Mouse (Mus musculus): ENCODE results near the gene Ccdc73. TPM values are rescaled to one million over a fixed set of nuclear protein-coding genes. Genes with fewer than 3 reads are reported as not detected.

The Ccdc73 gene
- total and polyA plus RNA-seq, 3 experiments, result 0.08 to 0.43 TPM; not detected in 1

- TF ChIP-seq KAT2A (conservative IDR thresholded peaks at IDR 0.05; ENCODE audit: low read depth, low read length), result no peak
- no peak for TF ChIP-seq BHLHE40 (IDR thresholded peaks at IDR 0.05; ENCODE audit: borderline replicate concordance, low read depth, low read length)
- TF ChIP-seq TCF12 (IDR thresholded peaks at IDR 0.05; ENCODE audit: low read depth, low read length), result no peak
- no peak for TF ChIP-seq POLR2A (IDR thresholded peaks at IDR 0.05; ENCODE audit: control insufficient read depth in 1 of 2, insufficient read depth in 1 of 2, low read depth in 1 of 2, low read length in 2 of 2, poor library complexity in 1 of 2)
- TF ChIP-seq JUND (IDR thresholded peaks at IDR 0.05; ENCODE audit: low read depth, low read length), result no peak
- no peak for TF ChIP-seq ZNF384 (IDR thresholded peaks at IDR 0.05; ENCODE audit: low read depth, low read length)
- no peak for TF ChIP-seq USF1 (IDR thresholded peaks at IDR 0.05; ENCODE audit: low read depth, low read length)
- no peak for TF ChIP-seq ETS1 (IDR thresholded peaks at IDR 0.05; ENCODE audit: low read depth, low read length)
- TF ChIP-seq MEF2A (IDR thresholded peaks at IDR 0.05; ENCODE audit: extremely low read depth, insufficient replicate concordance, low read depth, low read length, poor library complexity, severe bottlenecking), result no peak
- TF ChIP-seq ELF1 (IDR thresholded peaks at IDR 0.05; ENCODE audit: low read depth, low read length), result no peak
Observed at GRCm38 (mm10) chr2:104846638-104847414, 20.8 kb upstream of the Ccdc73 start.

DNA sequence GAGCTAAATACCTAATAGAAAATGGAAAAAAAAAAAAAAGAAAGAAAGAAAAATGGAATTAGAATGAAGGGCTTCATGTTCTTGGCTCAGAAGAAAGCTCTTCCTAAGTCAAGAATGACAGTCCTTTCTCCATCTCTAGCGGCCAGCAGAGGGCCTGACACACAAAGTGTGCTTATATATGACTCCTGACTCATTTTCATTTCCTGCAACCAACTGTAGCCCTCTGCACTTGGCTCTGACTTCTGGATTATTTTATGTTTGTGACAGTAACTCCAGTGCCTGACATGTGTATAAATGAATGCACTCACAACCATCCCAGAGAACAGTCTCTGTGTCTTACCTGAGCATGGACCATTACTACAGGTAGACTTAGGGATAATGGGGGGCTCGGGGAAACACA lies 20.0 kb upstream of the Ccdc73 start:
- TF ChIP-seq SMC3 (IDR thresholded peaks at IDR 0.05; ENCODE audit: low read depth, low read length) (peak; percentile 32), MYB (IDR thresholded peaks at IDR 0.05; ENCODE audit: low read depth, low read length) (no peak), CTCF (IDR thresholded peaks at IDR 0.05 in 2 of 3, conservative IDR thresholded peaks at IDR 0.05 in 1 of 3; ENCODE audit: control insufficient read depth in 1 of 3, insufficient read depth in 1 of 3, low read depth in 2 of 3, low read length in 3 of 3, poor library complexity in 1 of 3, severe bottlenecking in 1 of 3) (peak in 1 of 3 experiments; percentile 35; a peak in 3 of 6 replicates)
- Histone ChIP-seq H3K27me3 (ENCODE audit: control insufficient read depth in 1 of 2, insufficient read depth in 2 of 2, low read length in 2 of 2) (peaks cover 8 to 10% of the 10 kb centered on the region in 2 experiments; a peak in 3 of 4 replicates), H3K9me3 (replicated peaks; ENCODE audit: insufficient read depth, low read length) (no peaks in the 10 kb centered on the region), H3K9ac (ENCODE audit: control insufficient read depth, low read depth, low read length, poor library complexity, severe bottlenecking) (no peak overlapping the region), H3K79me2 (ENCODE audit: control insufficient read depth, insufficient read depth, low read length, poor library complexity) (no peaks in the 10 kb centered on the region), H3K27ac (ENCODE audit: control insufficient read depth, low read depth, low read length) (no peak overlapping the region), H3K36me3 (ENCODE audit: control insufficient read depth in 1 of 2, insufficient read depth in 2 of 2, low read length in 2 of 2) (no peaks in the 10 kb centered on the region), H3K4me3 (ENCODE audit: control insufficient read depth in 1 of 2, insufficient read depth in 1 of 2, low read depth in 2 of 2, low read length in 2 of 2) (no peak overlapping the region), H3K4me1 (ENCODE audit: control insufficient read depth in 1 of 2, insufficient read depth in 2 of 2, low read length in 2 of 2) (no peaks in the 10 kb centered on the region)
- DNase-seq (ENCODE audit: low read depth, low spot score), result peak; percentile 43

More at GRCm38 (mm10) chr2:104846638-104847414, 20.8 kb upstream of the Ccdc73 start:
- Histone ChIP-seq H3K9ac (ENCODE audit: control insufficient read depth, low read depth, low read length, poor library complexity, severe bottlenecking) (no peak overlapping the region), H3K27me3 (ENCODE audit: control insufficient read depth in 1 of 2, insufficient read depth in 2 of 2, low read length in 2 of 2) (peaks cover 6 to 10% of the 10 kb centered on the region in 2 experiments; a peak in 3 of 4 replicates), H3K9me3 (replicated peaks; ENCODE audit: insufficient read depth, low read length) (no peaks in the 10 kb centered on the region), H3K79me2 (ENCODE audit: control insufficient read depth, insufficient read depth, low read length, poor library complexity) (no peaks in the 10 kb centered on the region), H3K36me3 (ENCODE audit: control insufficient read depth in 1 of 2, insufficient read depth in 2 of 2, low read length in 2 of 2) (no peaks in the 10 kb centered on the region), H3K4me3 (ENCODE audit: control insufficient read depth in 1 of 2, insufficient read depth in 1 of 2, low read depth in 2 of 2, low read length in 2 of 2) (no peak overlapping the region), H3K27ac (ENCODE audit: control insufficient read depth, low read depth, low read length) (no peak overlapping the region), H3K4me1 (ENCODE audit: control insufficient read depth in 1 of 2, insufficient read depth in 2 of 2, low read length in 2 of 2) (no peaks in the 10 kb centered on the region)
- no peak for DNase-seq (ENCODE audit: low read depth, low spot score)

Data from MEL (cell line).